In genomic region chr19:40554343-40554742, GRCm38 (mm10) we compare ENCODE assay signal across 27 mouse cellular contexts. TPM values are rescaled to one million over a fixed set of nuclear protein-coding genes. Genes with fewer than 3 reads are reported as not detected.
DNase-seq lines count a peak whose midpoint lies in the region; ATAC-seq and TF ChIP-seq lines count a peak whose summit lies in the region.
"Had no signal": no experiment of that assay in that cellular context is flagged by ENCODE, and none has a peak within 500 bp of the region (broad histone marks: within the 10 kb centered on the region; RNA-seq: fewer than 3 reads in every experiment).

No protein-coding gene starts in this region.

- no peak overlapping the region for H3K4me3 ChIP-seq in liver, embryonic 11.5 days (ENCODE audit: low read depth, low read length)
- H3K4me3 ChIP-seq in liver, postnatal 0 days (ENCODE audit: low read depth, low read length): no peak overlapping the region
- H3K4me3 ChIP-seq in lung, postnatal 0 days (ENCODE audit: low read depth, low read length): no peak overlapping the region
- H3K4me3 ChIP-seq in stomach, embryonic 14.5 days (ENCODE audit: low read depth, low read length): no peak overlapping the region
- H3K4me3 ChIP-seq: forebrain, embryonic 10.5 days; forebrain, embryonic 15.5 days; hindbrain, embryonic 10.5 days; hindbrain, embryonic 15.5 days; limb, embryonic 12.5 days; neural tube, embryonic 15.5 days had no signal

- DNase-seq in liver, embryonic 11.5 days (ENCODE audit: low spot score): no peak
- no peak for DNase-seq in liver, postnatal 0 days
- no peak for DNase-seq in lung, postnatal 0 days (ENCODE audit: low spot score)
- no peak for DNase-seq in lung, postnatal 4 days
- no peak for DNase-seq in urinary bladder, adult 18-20 months (ENCODE audit: low spot score in 2 of 2)
- no peak for DNase-seq in gastrocnemius, adult 18-20 months (ENCODE audit: low spot score)
- DNase-seq: adrenal gland, postnatal 14 days; cerebellum, adult 11 months; cerebellum, adult 9-10 months; gastrocnemius, postnatal 10 days; heart, postnatal 14 days; kidney, adult 9 months; kidney, postnatal 25 days; midbrain, embryonic 14.5 days; retina, postnatal 1 day; right cerebral cortex, postnatal 14 days; thymus, postnatal 4 days had no signal

- WGBS in liver, embryonic 11.5 days: 85% methylated on average over 11 of the region's 11 CpGs
- WGBS in liver, postnatal 0 days (ENCODE audit: insufficient replicate concordance): 83% methylated on average over 11 of the region's 11 CpGs
- 56% methylated on average over 11 of the region's 11 CpGs for whole genome bisulfite sequencing in lung, postnatal 0 days
- 72% methylated on average over 11 of the region's 11 CpGs for WGBS in stomach, embryonic 14.5 days

- ATAC-seq in liver, embryonic 11.5 days (replicated peaks; ENCODE audit: low FRiP score): no peak
- ATAC-seq in liver, postnatal 0 days: no peak
- ATAC-seq in lung, postnatal 0 days: peak; percentile 20; the same call in 1 of the 2 replicates
- 0 out of 2 replicates have a peak, but pooled peaks have one; percentile 1 for ATAC-seq in stomach, embryonic 14.5 days (ENCODE audit: insufficient number of reproducible peaks, insufficient read depth, low FRiP score, low read depth)
- ATAC-seq: CD4-positive, CD25-positive, alpha-beta regulatory T cell, adult 4 months; forebrain, embryonic 15.5 days; inflammation-experienced regulatory T-cells, adult 6 months had no signal

- H3K27me3 ChIP-seq in liver, embryonic 11.5 days (replicated peaks; ENCODE audit: control insufficient read depth, insufficient read depth, low read length): no peaks in the 10 kb centered on the region
- no peaks in the 10 kb centered on the region for H3K27me3 ChIP-seq in liver, postnatal 0 days (ENCODE audit: insufficient read depth, low read length)
- no peaks in the 10 kb centered on the region for H3K27me3 ChIP-seq in lung, postnatal 0 days (replicated peaks; ENCODE audit: insufficient read depth, low read length)
- no peaks in the 10 kb centered on the region for H3K27me3 ChIP-seq in stomach, embryonic 14.5 days (ENCODE audit: control insufficient read depth, insufficient read depth, low read length)
- H3K27me3 ChIP-seq: forebrain, embryonic 15.5 days; hindbrain, embryonic 15.5 days; limb, embryonic 12.5 days; neural tube, embryonic 15.5 days had no signal

- peaks cover 10% of the 10 kb centered on the region; the same call in 1 of the 2 replicates for H3K4me1 ChIP-seq in liver, embryonic 11.5 days (replicated peaks; ENCODE audit: control insufficient read depth, insufficient read depth, low read length)
- H3K4me1 ChIP-seq in liver, postnatal 0 days (ENCODE audit: insufficient read depth): peaks cover 8% of the 10 kb centered on the region; the same call in 1 of the 2 replicates
- no peaks in the 10 kb centered on the region for H3K4me1 ChIP-seq in lung, postnatal 0 days (ENCODE audit: insufficient read depth, low read depth, low read length)
- H3K4me1 ChIP-seq in stomach, embryonic 14.5 days (ENCODE audit: control insufficient read depth, insufficient read depth, low read length): 0 out of 2 replicates have a peak, but pooled peaks cover 13% of the 10 kb centered on the region
- H3K4me1 ChIP-seq: forebrain, embryonic 15.5 days; hindbrain, embryonic 15.5 days; neural tube, embryonic 15.5 days had no signal

- no peak for TF ChIP-seq CTCF in liver, postnatal 0 days (IDR thresholded peaks at IDR 0.05; ENCODE audit: low read depth)
- TF ChIP-seq CTCF in lung, postnatal 0 days (IDR thresholded peaks at IDR 0.05): no peak

- H3K4me2 ChIP-seq in liver, embryonic 11.5 days: no peak overlapping the region
- no peak overlapping the region for H3K4me2 ChIP-seq in liver, postnatal 0 days (ENCODE audit: low read depth, low read length)
- no peak overlapping the region for H3K4me2 ChIP-seq in lung, postnatal 0 days (replicated peaks; ENCODE audit: low read depth, low read length)
- no peak overlapping the region for H3K4me2 ChIP-seq in stomach, embryonic 14.5 days (replicated peaks; ENCODE audit: low read depth, low read length)
- H3K4me2 ChIP-seq: forebrain, embryonic 15.5 days; hindbrain, embryonic 15.5 days; limb, embryonic 12.5 days; neural tube, embryonic 15.5 days had no signal

- H3K36me3 ChIP-seq in liver, embryonic 11.5 days (ENCODE audit: control insufficient read depth, insufficient read depth, low read length): peaks cover 55% of the 10 kb centered on the region
- peaks cover 43% of the 10 kb centered on the region for H3K36me3 ChIP-seq in liver, postnatal 0 days (replicated peaks; ENCODE audit: insufficient read depth, low read length)
- H3K36me3 ChIP-seq in lung, postnatal 0 days (ENCODE audit: insufficient read depth, low read length): 0 out of 2 replicates have a peak, but pooled peaks cover 3% of the 10 kb centered on the region
- peaks cover 31% of the 10 kb centered on the region for H3K36me3 ChIP-seq in stomach, embryonic 14.5 days (ENCODE audit: control insufficient read depth, insufficient read depth, low read length)

- no peak overlapping the region; the same call in 1 of the 2 replicates for H3K9ac ChIP-seq in liver, embryonic 11.5 days (ENCODE audit: low read depth, low read length)
- no peak overlapping the region for H3K9ac ChIP-seq in liver, postnatal 0 days (replicated peaks)
- H3K9ac ChIP-seq in lung, postnatal 0 days (replicated peaks; ENCODE audit: low read depth): no peak overlapping the region
- no peak overlapping the region for H3K9ac ChIP-seq in stomach, embryonic 14.5 days (replicated peaks; ENCODE audit: low read depth, low read length)
- H3K9ac ChIP-seq: forebrain, embryonic 15.5 days; hindbrain, embryonic 15.5 days; limb, embryonic 12.5 days; liver, embryonic 14.5 days; neural tube, embryonic 15.5 days had no signal

- H3K27ac ChIP-seq in liver, embryonic 11.5 days (ENCODE audit: low read depth, low read length): peak overlapping the region; percentile 54; the same call in 1 of the 2 replicates
- H3K27ac ChIP-seq in liver, postnatal 0 days (ENCODE audit: low read depth): no peak overlapping the region
- H3K27ac ChIP-seq in lung, postnatal 0 days (ENCODE audit: low read length): no peak overlapping the region
- peak overlapping the region; percentile 52; the same call in 1 of the 2 replicates for H3K27ac ChIP-seq in stomach, embryonic 14.5 days (ENCODE audit: low read length)
- H3K27ac ChIP-seq: forebrain, embryonic 10.5 days; forebrain, embryonic 15.5 days; hindbrain, embryonic 10.5 days; hindbrain, embryonic 15.5 days; limb, embryonic 12.5 days; neural tube, embryonic 15.5 days had no signal

- no peak for TF ChIP-seq EP300 in liver, postnatal 0 days (IDR thresholded peaks at IDR 0.05; ENCODE audit: low read depth)
- TF ChIP-seq EP300 in lung, postnatal 0 days (IDR thresholded peaks at IDR 0.05): no peak

- H3K9me3 ChIP-seq in liver, embryonic 11.5 days (ENCODE audit: control insufficient read depth, low read length): no peaks in the 10 kb centered on the region
- H3K9me3 ChIP-seq in liver, postnatal 0 days (ENCODE audit: low read length): no peaks in the 10 kb centered on the region
- no peaks in the 10 kb centered on the region for H3K9me3 ChIP-seq in lung, postnatal 0 days (ENCODE audit: low read length)
- no peaks in the 10 kb centered on the region for H3K9me3 ChIP-seq in stomach, embryonic 14.5 days (ENCODE audit: control insufficient read depth, low read depth, low read length)
- H3K9me3 ChIP-seq: forebrain, embryonic 15.5 days; hindbrain, embryonic 15.5 days; limb, embryonic 12.5 days; neural tube, embryonic 15.5 days had no signal

RNA-seq across cellular contexts. Expression of gene Aldh18a1, which starts 33.9 kb away (rescaled TPM):
- polyA plus RNA-seq in liver, embryonic 11.5 days (2014; fragmentation: Nextera tagmentation; extraction: Ambion mirVana): 103 and 114 TPM in 2 replicates
- polyA plus RNA-seq in liver, postnatal 0 days (2015; fragmentation: Nextera tagmentation; extraction: Ambion mirVana): 8.1 and 9.1 TPM in 2 replicates
- polyA plus RNA-seq in lung, postnatal 0 days (2015; fragmentation: Nextera tagmentation; extraction: Ambion mirVana): 11.1 and 13.6 TPM in 2 replicates
- polyA plus RNA-seq in stomach, embryonic 14.5 days (2014; fragmentation: Nextera tagmentation; extraction: Ambion mirVana): 60.8 and 70.3 TPM in 2 replicates
- 1 to 10 TPM; 1.2 to 2.9 TPM for total RNA-seq in gastrocnemius, adult 18-20 months (2021)

RNA-seq across cellular contexts. Expression of gene Sorbs1, which starts 40.8 kb away (rescaled TPM):
- 41.9 and 45.0 TPM in 2 replicates for polyA plus RNA-seq in liver, embryonic 11.5 days (2014; fragmentation: Nextera tagmentation; extraction: Ambion mirVana)
- polyA plus RNA-seq in liver, postnatal 0 days (2015; fragmentation: Nextera tagmentation; extraction: Ambion mirVana): 28.2 and 30.4 TPM in 2 replicates
- polyA plus RNA-seq in lung, postnatal 0 days (2015; fragmentation: Nextera tagmentation; extraction: Ambion mirVana): 36.4 and 38.7 TPM in 2 replicates
- polyA plus RNA-seq in stomach, embryonic 14.5 days (2014; fragmentation: Nextera tagmentation; extraction: Ambion mirVana): 84.0 and 89.5 TPM in 2 replicates
- total RNA-seq in gastrocnemius, adult 18-20 months (2021): 100 to 1,000 TPM; 148 to 249 TPM

RNA-seq across cellular contexts. Expression of gene Tctn3, which starts 57.7 kb away (rescaled TPM):
- polyA plus RNA-seq in liver, embryonic 11.5 days (2014; fragmentation: Nextera tagmentation; extraction: Ambion mirVana): 4.9 and 5.0 TPM in 2 replicates
- polyA plus RNA-seq in liver, postnatal 0 days (2015; fragmentation: Nextera tagmentation; extraction: Ambion mirVana): 1.7 and 1.8 TPM in 2 replicates
- 7.2 and 7.8 TPM in 2 replicates for polyA plus RNA-seq in lung, postnatal 0 days (2015; fragmentation: Nextera tagmentation; extraction: Ambion mirVana)
- 10.4 and 11.4 TPM in 2 replicates for polyA plus RNA-seq in stomach, embryonic 14.5 days (2014; fragmentation: Nextera tagmentation; extraction: Ambion mirVana)
- total RNA-seq in gastrocnemius, adult 18-20 months (2021): 1 to 10 TPM; 1.8 to 1.9 TPM

RNA-seq across cellular contexts. Expression of gene Entpd1, which starts 57.8 kb away (rescaled TPM):
- 3.0 and 3.8 TPM in 2 replicates for polyA plus RNA-seq in liver, embryonic 11.5 days (2014; fragmentation: Nextera tagmentation; extraction: Ambion mirVana)
- polyA plus RNA-seq in liver, postnatal 0 days (2015; fragmentation: Nextera tagmentation; extraction: Ambion mirVana): 5.1 and 5.7 TPM in 2 replicates
- 27.9 and 32.2 TPM in 2 replicates for polyA plus RNA-seq in lung, postnatal 0 days (2015; fragmentation: Nextera tagmentation; extraction: Ambion mirVana)
- 11.3 and 12.2 TPM in 2 replicates for polyA plus RNA-seq in stomach, embryonic 14.5 days (2014; fragmentation: Nextera tagmentation; extraction: Ambion mirVana)
- 10 to 100 TPM in 1 of 2 experiments, 1 to 10 TPM in 1; 7.2 to 12.1 TPM for total RNA-seq in gastrocnemius, adult 18-20 months (2021)

Comparison
In these comparisons a context has a peak if more than half of its experiments do, and no peak if none do; other contexts are left out.
1. H3K27ac ChIP-seq: peak in liver, embryonic 11.5 days (single experiment) and stomach, embryonic 14.5 days (single experiment); none in liver, postnatal 0 days (single experiment) and lung, postnatal 0 days (single experiment).
2. ATAC-seq: peak in lung, postnatal 0 days (single experiment) and stomach, embryonic 14.5 days (single experiment); none in liver, embryonic 11.5 days (single experiment) and liver, postnatal 0 days (single experiment).